Mouse (Mus musculus): ENCODE data around the gene Leprot. TPM values are rescaled to one million over a fixed set of nuclear protein-coding genes. Genes with fewer than 3 reads are reported as not detected.

Leprot gene
- polyA plus RNA-seq, 1 experiment from 2014 or later: 83.0 TPM

DNA sequence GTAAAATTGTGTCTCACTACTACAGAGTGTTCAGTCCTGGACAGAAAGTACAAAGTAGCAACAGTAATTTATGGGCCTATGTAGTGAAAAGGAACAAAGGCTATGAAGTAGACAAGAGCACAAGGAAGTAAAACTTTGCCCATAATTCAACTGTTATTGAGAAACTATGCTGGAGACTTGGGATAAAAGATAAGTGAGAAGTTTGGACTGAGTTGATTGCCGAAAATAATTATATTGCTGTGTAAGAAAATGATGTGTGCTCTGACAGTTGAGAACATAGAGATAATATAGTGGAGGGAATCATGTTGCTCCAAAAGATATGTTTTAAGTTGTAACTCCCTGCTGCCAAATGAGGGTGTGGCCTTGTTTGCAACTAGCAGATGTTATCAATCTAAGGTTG, 1.2 kb downstream of the Leprot start:
- Histone ChIP-seq H3K4me3 (ENCODE audit: inconsistent target) (peak overlapping the region; percentile 88), H3K79me2 (ENCODE audit: inconsistent target) (peaks cover 54% of the 10 kb centered on the region), H3K36me3 (ENCODE audit: inconsistent target) (no peaks in the 10 kb centered on the region), H3K27ac (peak overlapping the region; percentile 80)
- 0% methylated on average over 1 of the region's 1 CpGs for WGBS (ENCODE audit: missing documents)

GRCm38 (mm10) chr4:101650961-101651360, 3.4 kb downstream of the Leprot start:
- 96% methylated on average over 2 of the region's 2 CpGs for WGBS (ENCODE audit: missing documents)
- Histone ChIP-seq H3K4me3 (ENCODE audit: inconsistent target) (no peak overlapping the region), H3K36me3 (ENCODE audit: inconsistent target) (peaks cover 15% of the 10 kb centered on the region; the same call in 1 of the 2 replicates), H3K27ac (no peak overlapping the region), H3K79me2 (ENCODE audit: inconsistent target) (peaks cover 74% of the 10 kb centered on the region)

- Histone ChIP-seq H3K27ac (no peak overlapping the region), H3K79me2 (ENCODE audit: inconsistent target) (peaks cover 60% of the 10 kb centered on the region), H3K36me3 (ENCODE audit: inconsistent target) (peaks cover 42% of the 10 kb centered on the region; the same call in 1 of the 2 replicates), H3K4me3 (ENCODE audit: inconsistent target) (no peak overlapping the region)
- WGBS (ENCODE audit: missing documents): 92% methylated on average over 6 of the region's 6 CpGs
Measured at GRCm38 (mm10) chr4:101654256-101654655, 6.7 kb downstream of the Leprot start.

GRCm38 (mm10) chr4:101654788-101655414, 7.4 kb downstream of the Leprot start:
- WGBS (ENCODE audit: missing documents): 94% methylated on average over 4 of the region's 4 CpGs
- H3K27ac ChIP-seq: no peak overlapping the region
- no peak overlapping the region for H3K4me3 ChIP-seq (ENCODE audit: inconsistent target)
- H3K36me3 ChIP-seq (ENCODE audit: inconsistent target): peaks cover 42% of the 10 kb centered on the region; the same call in 1 of the 2 replicates
- H3K79me2 ChIP-seq (ENCODE audit: inconsistent target): peaks cover 53% of the 10 kb centered on the region

- 95% methylated on average over 7 of the region's 7 CpGs for WGBS (ENCODE audit: missing documents)
- peaks cover 48% of the 10 kb centered on the region for H3K79me2 ChIP-seq (ENCODE audit: inconsistent target)
- peaks cover 42% of the 10 kb centered on the region; the same call in 1 of the 2 replicates for H3K36me3 ChIP-seq (ENCODE audit: inconsistent target)
- H3K27ac ChIP-seq: no peak overlapping the region
- H3K4me3 ChIP-seq (ENCODE audit: inconsistent target): no peak overlapping the region
Measured at GRCm38 (mm10) chr4:101655415-101655790, 7.9 kb downstream of the Leprot start.

DNA sequence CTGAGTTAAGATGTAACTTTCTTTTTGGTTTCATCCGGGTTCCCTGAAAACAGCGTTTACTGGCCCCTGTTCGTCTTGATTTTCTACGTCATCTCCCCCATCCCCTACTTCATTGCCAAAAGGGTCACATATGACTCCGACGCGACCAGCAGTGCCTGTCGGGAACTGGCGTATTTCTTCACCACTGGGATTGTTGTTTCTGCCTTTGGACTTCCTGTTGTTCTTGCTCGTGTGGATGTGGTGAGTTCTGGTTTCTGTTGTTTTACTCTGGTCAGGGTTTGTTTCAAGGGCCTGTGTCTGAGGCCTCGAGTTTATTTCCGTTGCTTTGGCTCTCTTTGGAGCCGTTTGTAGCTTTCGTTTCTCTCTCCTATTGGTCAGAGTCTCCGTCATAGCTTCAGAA, 8.5 kb downstream of the Leprot start:
- WGBS (ENCODE audit: missing documents): 78% methylated on average over 15 of the region's 15 CpGs
- H3K4me3 ChIP-seq (ENCODE audit: inconsistent target): no peak overlapping the region
- peaks cover 42% of the 10 kb centered on the region; the same call in 1 of the 2 replicates for H3K36me3 ChIP-seq (ENCODE audit: inconsistent target)
- no peak overlapping the region for H3K27ac ChIP-seq
- peaks cover 42% of the 10 kb centered on the region for H3K79me2 ChIP-seq (ENCODE audit: inconsistent target)

- 57% methylated on average over 6 of the region's 6 CpGs for WGBS (ENCODE audit: missing documents)
- H3K36me3 ChIP-seq (ENCODE audit: inconsistent target): peaks cover 52% of the 10 kb centered on the region; the same call in 1 of the 2 replicates
- H3K27ac ChIP-seq: no peak overlapping the region
- H3K4me3 ChIP-seq (ENCODE audit: inconsistent target): no peak overlapping the region
- peaks cover 31% of the 10 kb centered on the region for H3K79me2 ChIP-seq (ENCODE audit: inconsistent target)
Measured at GRCm38 (mm10) chr4:101656956-101657570, 9.5 kb downstream of the Leprot start.

DNA sequence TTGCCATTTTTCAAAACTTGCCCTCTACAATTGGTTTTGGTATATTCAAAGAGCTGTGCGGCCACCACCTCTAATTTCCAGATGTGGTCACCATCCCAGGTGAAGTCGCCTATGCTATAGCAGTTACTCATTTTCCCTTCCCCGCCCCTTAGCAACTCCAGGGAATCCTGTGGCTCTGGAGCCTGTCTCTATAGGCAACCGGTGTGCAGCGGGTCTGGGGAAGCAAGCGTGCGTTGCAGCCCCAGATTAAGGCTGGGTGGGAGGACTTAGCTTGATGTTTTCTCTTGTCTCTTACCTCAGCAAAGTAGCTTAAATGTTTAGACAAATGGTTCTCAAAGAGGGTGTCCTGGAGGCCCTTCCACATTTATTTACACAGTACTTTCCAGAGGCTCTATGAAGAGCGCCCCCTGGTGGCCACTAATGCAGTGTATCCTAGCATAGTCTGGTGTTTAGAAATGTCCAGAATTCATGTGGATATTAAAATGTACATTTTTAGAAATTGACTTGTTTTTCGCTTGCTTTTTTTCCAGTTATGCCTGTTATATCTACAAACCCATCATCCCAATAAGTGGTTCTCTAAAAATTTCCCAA, 16.7 kb downstream of the Leprot start:
- H3K4me3 ChIP-seq (ENCODE audit: inconsistent target): no peak overlapping the region
- no peaks in the 10 kb centered on the region for H3K79me2 ChIP-seq (ENCODE audit: inconsistent target)
- H3K27ac ChIP-seq: no peak overlapping the region
- 81% methylated on average over 8 of the region's 9 CpGs for WGBS (ENCODE audit: missing documents)
- peaks cover 10% of the 10 kb centered on the region; the same call in 1 of the 2 replicates for H3K36me3 ChIP-seq (ENCODE audit: inconsistent target)

DNA sequence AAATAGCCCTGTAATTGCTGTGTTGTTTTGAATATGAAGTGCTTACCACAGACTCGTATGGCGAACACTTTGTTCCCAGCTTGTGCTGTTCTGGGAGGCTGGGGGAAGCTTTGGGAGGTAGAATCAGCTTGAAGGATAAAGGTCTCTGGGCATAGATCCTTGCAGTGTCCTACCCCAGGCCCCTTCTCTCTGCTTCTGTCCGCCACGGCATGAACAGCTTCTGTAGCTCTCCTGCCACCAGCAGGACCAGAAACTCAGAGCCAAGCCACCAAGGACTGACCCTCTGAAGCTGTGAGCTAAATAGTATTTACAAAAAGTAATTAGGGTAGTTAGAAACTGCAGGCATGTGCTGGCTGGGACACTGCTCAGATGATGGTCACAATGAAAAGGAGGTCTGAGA, 17.2 kb downstream of the Leprot start:
- WGBS (ENCODE audit: missing documents): 95% methylated on average over 4 of the region's 4 CpGs

DNA sequence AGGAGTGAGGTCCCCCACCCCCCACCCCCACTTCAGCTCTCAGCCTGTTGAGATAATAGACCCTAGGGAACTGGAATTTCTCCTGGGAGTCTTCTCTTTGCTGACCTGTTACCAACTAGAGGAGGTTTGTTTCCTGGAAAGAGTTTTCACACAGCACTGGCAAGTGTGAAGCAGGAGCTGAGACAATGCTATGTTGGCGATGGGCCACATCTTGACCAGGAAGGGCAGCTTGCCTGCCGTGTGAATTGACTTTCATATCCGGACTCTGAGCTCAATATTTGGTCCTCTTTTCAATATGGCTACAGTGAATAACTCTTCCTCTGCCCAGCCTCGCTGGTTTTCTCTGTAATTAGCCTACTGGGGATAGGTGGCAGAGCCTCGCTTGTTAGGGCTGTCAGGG, 21.6 kb downstream of the Leprot start:
- Histone ChIP-seq H3K27ac (no peak overlapping the region), H3K4me3 (ENCODE audit: inconsistent target) (no peak overlapping the region), H3K36me3 (ENCODE audit: inconsistent target) (no peaks in the 10 kb centered on the region), H3K79me2 (ENCODE audit: inconsistent target) (no peaks in the 10 kb centered on the region)
- WGBS (ENCODE audit: missing documents): 80% methylated on average over 5 of the region's 5 CpGs

More for the DNA sequence above, 17.2 kb downstream of the Leprot start:
- H3K4me3 ChIP-seq (ENCODE audit: inconsistent target): no peak overlapping the region
- H3K27ac ChIP-seq: no peak overlapping the region
- H3K36me3 ChIP-seq (ENCODE audit: inconsistent target): peaks cover 10% of the 10 kb centered on the region; the same call in 1 of the 2 replicates
- H3K79me2 ChIP-seq (ENCODE audit: inconsistent target): no peaks in the 10 kb centered on the region

DNA sequence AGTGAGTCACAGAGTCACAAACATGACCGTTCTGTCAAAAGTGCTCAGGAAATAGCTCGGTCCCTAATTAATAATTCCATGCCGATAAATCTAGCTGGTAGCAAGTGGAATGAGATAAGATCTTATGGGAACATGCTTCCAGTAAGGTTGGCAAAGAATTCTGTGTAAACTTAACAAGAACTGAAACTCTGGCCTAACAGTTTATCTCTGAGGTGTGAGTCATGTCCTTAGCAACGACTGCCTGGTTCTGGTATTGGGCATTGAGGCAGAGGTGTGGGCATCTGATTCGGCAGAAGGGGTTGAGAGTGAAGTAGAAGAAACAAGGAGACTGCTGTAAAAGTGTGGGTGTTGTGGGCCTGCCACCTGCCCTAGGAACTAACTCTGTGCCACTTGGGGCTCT, 22.3 kb downstream of the Leprot start:
- Histone ChIP-seq H3K79me2 (ENCODE audit: inconsistent target) (no peaks in the 10 kb centered on the region), H3K27ac (no peak overlapping the region), H3K4me3 (ENCODE audit: inconsistent target) (no peak overlapping the region), H3K36me3 (ENCODE audit: inconsistent target) (no peaks in the 10 kb centered on the region)
- WGBS (ENCODE audit: missing documents): 70% methylated on average over 5 of the region's 5 CpGs

GRCm38 (mm10) chr4:101674790-101675189, 27.3 kb downstream of the Leprot start:
- Histone ChIP-seq H3K79me2 (ENCODE audit: inconsistent target) (no peaks in the 10 kb centered on the region), H3K4me3 (ENCODE audit: inconsistent target) (no peak overlapping the region), H3K27ac (no peak overlapping the region), H3K36me3 (ENCODE audit: inconsistent target) (no peaks in the 10 kb centered on the region)
- 86% methylated on average over 5 of the region's 5 CpGs for WGBS (ENCODE audit: missing documents)

- 68% methylated on average over 4 of the region's 4 CpGs for WGBS (ENCODE audit: missing documents)
- Histone ChIP-seq H3K27ac (no peak overlapping the region), H3K36me3 (ENCODE audit: inconsistent target) (no peaks in the 10 kb centered on the region), H3K79me2 (ENCODE audit: inconsistent target) (no peaks in the 10 kb centered on the region), H3K4me3 (ENCODE audit: inconsistent target) (no peak overlapping the region)
Measured at GRCm38 (mm10) chr4:101675726-101676125, 28.2 kb downstream of the Leprot start.

GRCm38 (mm10) chr4:101682620-101683019, 35.1 kb downstream of the Leprot start:
- H3K4me3 ChIP-seq (ENCODE audit: inconsistent target): no peak overlapping the region
- no peak overlapping the region for H3K27ac ChIP-seq
- 88% methylated on average over 4 of the region's 4 CpGs for WGBS (ENCODE audit: missing documents)
- no peaks in the 10 kb centered on the region for H3K36me3 ChIP-seq (ENCODE audit: inconsistent target)
- H3K79me2 ChIP-seq (ENCODE audit: inconsistent target): no peaks in the 10 kb centered on the region

- 74% methylated on average over 3 of the region's 3 CpGs for WGBS (ENCODE audit: missing documents)
- Histone ChIP-seq H3K36me3 (ENCODE audit: inconsistent target) (no peaks in the 10 kb centered on the region), H3K27ac (no peak overlapping the region), H3K79me2 (ENCODE audit: inconsistent target) (no peaks in the 10 kb centered on the region), H3K4me3 (ENCODE audit: inconsistent target) (no peak overlapping the region)
Measured at GRCm38 (mm10) chr4:101683086-101683485, 35.6 kb downstream of the Leprot start.

All from macrophage (primary cell).